Mouse (Mus musculus) cerebellum, adult 11-12 months (tissue): Measurements from ENCODE around the gene Efna4.

ENCODE experiments used
- DNase-seq: peaks from one replicate; pipeline ENCODE4 v3.0.0; 2022

Gene Efna4

GRCm38 (mm10) chr3:89330346-89330745 is 7.5 kb downstream of the Efna4 start:
- DNase-seq, result no peak

GRCm38 (mm10) chr3:89328623-89329022 is 9.2 kb downstream of the Efna4 start:
- no peak for DNase-seq

- no peak for DNase-seq
Measured at GRCm38 (mm10) chr3:89327371-89327870, 10.4 kb downstream of the Efna4 start.

GRCm38 (mm10) chr3:89325882-89326281 is 11.9 kb downstream of the Efna4 start:
- no peak for DNase-seq

GRCm38 (mm10) chr3:89322514-89323165 is 15.2 kb downstream of the Efna4 start, which contains the start of gene Efna3:
Gene Efna3 (minus strand): TSS chr3:89322965.
- DNase-seq, result no peak

- DNase-seq, result no peak
Measured at GRCm38 (mm10) chr3:89322131-89322500, 15.7 kb downstream of the Efna4 start.

- no peak for DNase-seq
Measured at GRCm38 (mm10) chr3:89321183-89322130, 16.4 kb downstream of the Efna4 start.

GRCm38 (mm10) chr3:89320581-89321182 is 17.1 kb downstream of the Efna4 start:
- DNase-seq, result no peak

- DNase-seq, result no peak
Measured at GRCm38 (mm10) chr3:89319591-89320350, 18.1 kb downstream of the Efna4 start.

- no peak for DNase-seq
Measured at GRCm38 (mm10) chr3:89318971-89319590, 18.7 kb downstream of the Efna4 start.

GRCm38 (mm10) chr3:89318316-89318715 is 19.5 kb downstream of the Efna4 start:
- DNase-seq, result no peak

GRCm38 (mm10) chr3:89317246-89317645 is 20.6 kb downstream of the Efna4 start:
- DNase-seq, result no peak

- DNase-seq, result peak; percentile 78
Measured at GRCm38 (mm10) chr3:89316833-89317232, 21.0 kb downstream of the Efna4 start.

GRCm38 (mm10) chr3:89315930-89316831 is 21.6 kb downstream of the Efna4 start:
- peak; percentile 35 for DNase-seq

- peak; percentile 52 for DNase-seq
Measured at GRCm38 (mm10) chr3:89315195-89315929, 22.5 kb downstream of the Efna4 start.

- DNase-seq, result peak; percentile 22
Measured at GRCm38 (mm10) chr3:89314791-89315190, 23.0 kb downstream of the Efna4 start.

GRCm38 (mm10) chr3:89314340-89314739 is 23.5 kb downstream of the Efna4 start:
- DNase-seq, result no peak

GRCm38 (mm10) chr3:89308089-89308488 is 29.7 kb downstream of the Efna4 start:
- DNase-seq, result peak; percentile 47

- DNase-seq, result no peak
Measured at GRCm38 (mm10) chr3:89305551-89306325, 32.1 kb downstream of the Efna4 start.
